Mouse (Mus musculus) testis, adult 2 months (tissue): Measurements from ENCODE around the gene Ttll13.

Source experiments
- CTCF ChIP-seq: fragments of 200-500 bp; IDR thresholded peaks from 2 replicates; pipeline ENCODE4 v1.5.1; 2012; ENCODE audit warnings: low read depth, mild to moderate bottlenecking, inconsistent platforms, low read length, moderate library complexity; ENCODE audit not compliant: control insufficient read depth, insufficient read depth, insufficient replicate concordance
- POLR2A ChIP-seq: fragments of 200-500 bp; IDR thresholded peaks from 2 replicates; pipeline ENCODE4 v1.6.1; 2012; ENCODE audit warnings: low read depth, mild to moderate bottlenecking, inconsistent platforms, low read length, moderate library complexity; ENCODE audit not compliant: control insufficient read depth

- TF ChIP-seq CTCF (peak; percentile 78; the same call in 1 of the 2 replicates), POLR2A (no peak)
Measured at GRCm38 (mm10) chr7:80215398-80215797, 30.8 kb upstream of the Ttll13 start.
